Mouse (Mus musculus): Measurements from ENCODE around the gene Anxa8. TPM values are rescaled to one million over a fixed set of nuclear protein-coding genes. Genes with fewer than 3 reads are reported as not detected.

Anxa8 gene
- polyA plus RNA-seq (2014; fragmentation: Nextera tagmentation; extraction: Ambion mirVana) = 0.14 and 0.27 TPM in 2 replicates

DNA sequence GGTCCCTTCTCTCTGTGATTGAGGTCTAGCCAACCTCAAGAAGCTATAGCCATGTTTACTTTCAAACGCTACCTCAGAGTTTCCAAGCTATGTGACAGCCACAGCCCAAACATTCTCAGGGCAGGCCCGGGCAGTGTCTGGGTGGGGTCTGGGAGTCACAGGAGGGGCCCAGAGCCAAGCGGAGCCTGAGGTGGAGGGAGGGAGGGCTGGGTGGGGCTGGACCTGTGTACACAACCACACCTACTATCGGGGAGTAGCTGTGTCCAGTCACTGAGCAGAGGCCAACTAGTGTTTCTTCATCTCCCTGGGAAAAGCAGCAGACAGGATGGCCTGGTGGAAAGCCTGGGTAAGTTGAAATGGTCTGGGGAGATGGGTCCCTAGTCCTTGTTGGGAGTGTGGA is at the start of gene Anxa8:
Anxa8 (plus strand) TSS at position 251 of the 400 bp plus-strand sequence.
- Histone ChIP-seq H3K9ac (ENCODE audit: low read depth, low read length) (no peak within 1 kb of the TSS), H3K9me3 (ENCODE audit: control insufficient read depth, low read length) (no peaks in the 10 kb centered on the region), H3K27ac (ENCODE audit: low read depth, low read length) (no peak within 1 kb of the TSS), H3K4me1 (replicated peaks; ENCODE audit: control insufficient read depth, insufficient read depth, low read length) (no peaks in the 10 kb centered on the region), H3K4me3 (ENCODE audit: low read depth, low read length) (no peak within 1 kb of the TSS), H3K36me3 (ENCODE audit: control insufficient read depth, insufficient read depth, low read length) (no peaks in the 10 kb centered on the region), H3K4me2 (no peak within 1 kb of the TSS), H3K27me3 (replicated peaks; ENCODE audit: control insufficient read depth, insufficient read depth, low read length) (no peaks in the 10 kb centered on the region)
- ATAC-seq (replicated peaks; ENCODE audit: low FRiP score) (no peak), DNase-seq (ENCODE audit: low spot score) (no peak)
- 34% methylated on average over 4 of the region's 4 CpGs for WGBS

- H3K4me3 ChIP-seq (ENCODE audit: low read depth, low read length) = no peak overlapping the region
- H3K36me3 ChIP-seq (ENCODE audit: control insufficient read depth, insufficient read depth, low read length) = no peaks in the 10 kb centered on the region
- no peak overlapping the region for H3K9ac ChIP-seq (ENCODE audit: low read depth, low read length)
- ATAC-seq (replicated peaks; ENCODE audit: low FRiP score) (no peak), DNase-seq (ENCODE audit: low spot score) (no peak)
- H3K27me3 ChIP-seq (replicated peaks; ENCODE audit: control insufficient read depth, insufficient read depth, low read length) = no peaks in the 10 kb centered on the region
- H3K9me3 ChIP-seq (ENCODE audit: control insufficient read depth, low read length) = no peaks in the 10 kb centered on the region
- no peaks in the 10 kb centered on the region for H3K4me1 ChIP-seq (replicated peaks; ENCODE audit: control insufficient read depth, insufficient read depth, low read length)
- no peak overlapping the region for H3K27ac ChIP-seq (ENCODE audit: low read depth, low read length)
- 74% methylated on average over 4 of the region's 4 CpGs for WGBS
- no peak overlapping the region for H3K4me2 ChIP-seq
Observed at GRCm38 (mm10) chr14:34041241-34041640, 44.5 kb upstream of the Anxa8 start.

GRCm38 (mm10) chr14:34043341-34043740 is 42.4 kb upstream of the Anxa8 start:
- Histone ChIP-seq H3K4me2 (no peak overlapping the region), H3K27ac (ENCODE audit: low read depth, low read length) (no peak overlapping the region), H3K9ac (ENCODE audit: low read depth, low read length) (no peak overlapping the region), H3K27me3 (replicated peaks; ENCODE audit: control insufficient read depth, insufficient read depth, low read length) (no peaks in the 10 kb centered on the region), H3K4me1 (replicated peaks; ENCODE audit: control insufficient read depth, insufficient read depth, low read length) (no peaks in the 10 kb centered on the region), H3K36me3 (ENCODE audit: control insufficient read depth, insufficient read depth, low read length) (no peaks in the 10 kb centered on the region), H3K9me3 (ENCODE audit: control insufficient read depth, low read length) (no peaks in the 10 kb centered on the region), H3K4me3 (ENCODE audit: low read depth, low read length) (no peak overlapping the region)
- no peak for DNase-seq (ENCODE audit: low spot score)
- 56% methylated on average over 3 of the region's 3 CpGs for WGBS
- no peak for ATAC-seq (replicated peaks; ENCODE audit: low FRiP score)

DNA sequence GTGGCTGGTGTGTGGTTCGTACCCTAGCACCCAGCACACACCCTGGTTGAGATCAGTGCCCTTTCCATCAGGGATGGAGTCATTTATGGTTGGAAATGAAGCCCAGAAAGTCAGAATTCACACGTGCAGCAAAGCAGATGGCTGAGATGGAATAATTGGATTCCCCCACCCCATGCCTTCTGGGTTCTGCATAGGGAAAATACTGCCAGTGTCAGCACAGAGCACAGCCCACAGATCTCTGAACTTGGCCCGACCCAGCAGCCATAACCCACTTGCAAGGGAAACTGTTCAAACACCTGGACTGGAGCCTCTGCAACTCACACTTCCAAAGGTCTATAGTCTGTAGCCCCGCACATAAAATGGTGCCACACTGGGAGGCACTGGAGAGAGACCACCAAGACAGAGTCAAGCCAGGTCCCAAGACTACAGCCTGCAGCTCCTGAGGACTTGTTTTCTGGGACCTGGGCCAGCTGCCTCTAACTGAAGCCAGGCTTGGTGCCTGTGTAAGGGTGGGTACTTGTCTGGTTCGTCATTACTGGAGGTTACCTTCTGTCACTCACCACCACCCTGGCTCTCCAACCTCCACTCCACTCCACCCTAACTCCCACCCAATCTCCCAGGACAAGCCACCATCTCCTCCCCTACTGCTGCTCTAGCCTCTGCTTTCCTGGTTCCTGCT is 35.5 kb upstream of the Anxa8 start:
- no peak for ATAC-seq (replicated peaks; ENCODE audit: low FRiP score)
- H3K9me3 ChIP-seq (ENCODE audit: control insufficient read depth, low read length) = no peaks in the 10 kb centered on the region
- H3K36me3 ChIP-seq (ENCODE audit: control insufficient read depth, insufficient read depth, low read length) = no peaks in the 10 kb centered on the region
- WGBS = 64% methylated on average over 5 of the region's 5 CpGs
- H3K4me3 ChIP-seq (ENCODE audit: low read depth, low read length) = no peak overlapping the region
- no peak overlapping the region for H3K4me2 ChIP-seq
- H3K27me3 ChIP-seq (replicated peaks; ENCODE audit: control insufficient read depth, insufficient read depth, low read length) = no peaks in the 10 kb centered on the region
- H3K4me1 ChIP-seq (replicated peaks; ENCODE audit: control insufficient read depth, insufficient read depth, low read length) = no peaks in the 10 kb centered on the region
- no peak for DNase-seq (ENCODE audit: low spot score)
- H3K27ac ChIP-seq (ENCODE audit: low read depth, low read length) = no peak overlapping the region
- H3K9ac ChIP-seq (ENCODE audit: low read depth, low read length) = no peak overlapping the region

- Histone ChIP-seq H3K4me3 (ENCODE audit: low read depth, low read length) (no peak within 1 kb of the TSS), H3K36me3 (ENCODE audit: control insufficient read depth, insufficient read depth, low read length) (no peaks in the 10 kb centered on the region), H3K4me1 (replicated peaks; ENCODE audit: control insufficient read depth, insufficient read depth, low read length) (no peaks in the 10 kb centered on the region), H3K9ac (ENCODE audit: low read depth, low read length) (no peak within 1 kb of the TSS), H3K27me3 (replicated peaks; ENCODE audit: control insufficient read depth, insufficient read depth, low read length) (no peaks in the 10 kb centered on the region), H3K4me2 (no peak within 1 kb of the TSS), H3K9me3 (ENCODE audit: control insufficient read depth, low read length) (no peaks in the 10 kb centered on the region), H3K27ac (ENCODE audit: low read depth, low read length) (no peak within 1 kb of the TSS)
- ATAC-seq (replicated peaks; ENCODE audit: low FRiP score) (no peak), DNase-seq (ENCODE audit: low spot score) (no peak)
- WGBS = 86% methylated on average over 6 of the region's 6 CpGs
Observed at GRCm38 (mm10) chr14:34052516-34052915, 33.3 kb upstream of the Anxa8 start, which contains the start of gene Antxrl. Antxrl (plus strand) TSS chr14:34052707.

GRCm38 (mm10) chr14:34071665-34072064 is 14.1 kb upstream of the Anxa8 start:
- Histone ChIP-seq H3K27ac (ENCODE audit: low read depth, low read length) (no peak overlapping the region), H3K9ac (ENCODE audit: low read depth, low read length) (no peak overlapping the region), H3K36me3 (ENCODE audit: control insufficient read depth, insufficient read depth, low read length) (no peaks in the 10 kb centered on the region), H3K4me3 (ENCODE audit: low read depth, low read length) (no peak overlapping the region), H3K4me1 (replicated peaks; ENCODE audit: control insufficient read depth, insufficient read depth, low read length) (no peaks in the 10 kb centered on the region), H3K27me3 (replicated peaks; ENCODE audit: control insufficient read depth, insufficient read depth, low read length) (no peaks in the 10 kb centered on the region), H3K9me3 (ENCODE audit: control insufficient read depth, low read length) (no peaks in the 10 kb centered on the region), H3K4me2 (no peak overlapping the region)
- no peak for ATAC-seq (replicated peaks; ENCODE audit: low FRiP score)
- WGBS = 61% methylated on average over 6 of the region's 6 CpGs
- DNase-seq (ENCODE audit: low spot score) = no peak

- ATAC-seq (replicated peaks; ENCODE audit: low FRiP score) = no peak
- WGBS = 54% methylated on average over 4 of the region's 4 CpGs
- no peak overlapping the region for H3K9ac ChIP-seq (ENCODE audit: low read depth, low read length)
Observed at GRCm38 (mm10) chr14:34075346-34075745, 10.4 kb upstream of the Anxa8 start.

DNA sequence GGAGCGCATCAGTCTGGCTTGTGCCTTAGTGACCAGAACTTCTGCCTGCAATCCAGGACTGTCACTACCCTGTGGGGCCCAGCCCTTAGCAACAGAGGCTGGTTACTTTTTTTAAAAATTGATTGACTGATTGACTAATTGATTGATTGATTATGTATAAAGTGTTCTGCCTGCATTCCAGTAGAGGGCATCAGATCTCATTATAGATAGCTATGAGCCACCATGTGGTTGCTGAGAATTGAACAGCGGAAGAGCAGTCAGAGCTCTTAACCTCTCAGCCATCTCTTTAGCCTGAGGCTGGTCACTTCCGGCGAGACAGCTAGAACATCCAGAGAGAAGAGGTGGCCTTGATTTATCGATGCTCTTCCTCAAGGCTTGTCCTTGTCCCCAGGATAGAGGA is 8.6 kb upstream of the Anxa8 start:
- no peak overlapping the region for H3K27ac ChIP-seq (ENCODE audit: low read depth, low read length)
- 60% methylated on average over 5 of the region's 5 CpGs for WGBS
- no peak overlapping the region for H3K4me3 ChIP-seq (ENCODE audit: low read depth, low read length)

More at GRCm38 (mm10) chr14:34075346-34075745, 10.4 kb upstream of the Anxa8 start:
- no peak for DNase-seq (ENCODE audit: low spot score)
- Histone ChIP-seq H3K27ac (ENCODE audit: low read depth, low read length) (no peak overlapping the region), H3K4me2 (no peak overlapping the region), H3K36me3 (ENCODE audit: control insufficient read depth, insufficient read depth, low read length) (no peaks in the 10 kb centered on the region), H3K4me1 (replicated peaks; ENCODE audit: control insufficient read depth, insufficient read depth, low read length) (no peaks in the 10 kb centered on the region), H3K4me3 (ENCODE audit: low read depth, low read length) (no peak overlapping the region), H3K27me3 (replicated peaks; ENCODE audit: control insufficient read depth, insufficient read depth, low read length) (no peaks in the 10 kb centered on the region), H3K9me3 (ENCODE audit: control insufficient read depth, low read length) (no peaks in the 10 kb centered on the region)

DNA sequence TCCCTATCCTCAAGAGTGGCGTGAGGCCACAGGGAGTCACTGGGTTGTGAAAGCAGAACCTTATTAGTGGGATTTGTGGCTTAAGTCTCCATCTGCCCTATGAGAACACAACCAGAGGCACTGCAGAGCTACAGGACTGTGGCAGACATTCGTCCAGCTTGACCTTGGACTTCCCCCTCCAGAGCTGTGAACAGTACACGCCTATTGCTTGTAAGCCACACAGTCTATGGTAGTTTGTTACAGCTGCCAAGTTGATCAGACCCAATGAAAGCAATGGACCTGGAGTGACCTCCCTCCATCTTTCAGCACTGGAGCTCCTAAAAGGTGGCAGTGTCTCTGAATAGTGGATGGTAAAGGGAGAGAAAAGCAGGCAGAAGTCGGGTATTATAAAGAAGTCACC is 7.5 kb upstream of the Anxa8 start:
- no peak overlapping the region for H3K4me2 ChIP-seq
- H3K27ac ChIP-seq (ENCODE audit: low read depth, low read length) = no peak overlapping the region
- no peaks in the 10 kb centered on the region for H3K9me3 ChIP-seq (ENCODE audit: control insufficient read depth, low read length)
- no peak for ATAC-seq (replicated peaks; ENCODE audit: low FRiP score)
- no peak overlapping the region for H3K9ac ChIP-seq (ENCODE audit: low read depth, low read length)
- 61% methylated on average over 4 of the region's 4 CpGs for WGBS
- H3K36me3 ChIP-seq (ENCODE audit: control insufficient read depth, insufficient read depth, low read length) = no peaks in the 10 kb centered on the region
- H3K4me3 ChIP-seq (ENCODE audit: low read depth, low read length) = no peak overlapping the region
- DNase-seq (ENCODE audit: low spot score) = no peak
- H3K4me1 ChIP-seq (replicated peaks; ENCODE audit: control insufficient read depth, insufficient read depth, low read length) = no peaks in the 10 kb centered on the region
- H3K27me3 ChIP-seq (replicated peaks; ENCODE audit: control insufficient read depth, insufficient read depth, low read length) = no peaks in the 10 kb centered on the region

More for the DNA sequence above, 8.6 kb upstream of the Anxa8 start:
- Histone ChIP-seq H3K27me3 (replicated peaks; ENCODE audit: control insufficient read depth, insufficient read depth, low read length) (no peaks in the 10 kb centered on the region), H3K9ac (ENCODE audit: low read depth, low read length) (no peak overlapping the region), H3K4me2 (no peak overlapping the region), H3K36me3 (ENCODE audit: control insufficient read depth, insufficient read depth, low read length) (no peaks in the 10 kb centered on the region), H3K9me3 (ENCODE audit: control insufficient read depth, low read length) (no peaks in the 10 kb centered on the region), H3K4me1 (replicated peaks; ENCODE audit: control insufficient read depth, insufficient read depth, low read length) (no peaks in the 10 kb centered on the region)
- no peak for ATAC-seq (replicated peaks; ENCODE audit: low FRiP score)
- no peak for DNase-seq (ENCODE audit: low spot score)

Data from liver, embryonic 11.5 days (tissue).